In the genomic region with DNA sequence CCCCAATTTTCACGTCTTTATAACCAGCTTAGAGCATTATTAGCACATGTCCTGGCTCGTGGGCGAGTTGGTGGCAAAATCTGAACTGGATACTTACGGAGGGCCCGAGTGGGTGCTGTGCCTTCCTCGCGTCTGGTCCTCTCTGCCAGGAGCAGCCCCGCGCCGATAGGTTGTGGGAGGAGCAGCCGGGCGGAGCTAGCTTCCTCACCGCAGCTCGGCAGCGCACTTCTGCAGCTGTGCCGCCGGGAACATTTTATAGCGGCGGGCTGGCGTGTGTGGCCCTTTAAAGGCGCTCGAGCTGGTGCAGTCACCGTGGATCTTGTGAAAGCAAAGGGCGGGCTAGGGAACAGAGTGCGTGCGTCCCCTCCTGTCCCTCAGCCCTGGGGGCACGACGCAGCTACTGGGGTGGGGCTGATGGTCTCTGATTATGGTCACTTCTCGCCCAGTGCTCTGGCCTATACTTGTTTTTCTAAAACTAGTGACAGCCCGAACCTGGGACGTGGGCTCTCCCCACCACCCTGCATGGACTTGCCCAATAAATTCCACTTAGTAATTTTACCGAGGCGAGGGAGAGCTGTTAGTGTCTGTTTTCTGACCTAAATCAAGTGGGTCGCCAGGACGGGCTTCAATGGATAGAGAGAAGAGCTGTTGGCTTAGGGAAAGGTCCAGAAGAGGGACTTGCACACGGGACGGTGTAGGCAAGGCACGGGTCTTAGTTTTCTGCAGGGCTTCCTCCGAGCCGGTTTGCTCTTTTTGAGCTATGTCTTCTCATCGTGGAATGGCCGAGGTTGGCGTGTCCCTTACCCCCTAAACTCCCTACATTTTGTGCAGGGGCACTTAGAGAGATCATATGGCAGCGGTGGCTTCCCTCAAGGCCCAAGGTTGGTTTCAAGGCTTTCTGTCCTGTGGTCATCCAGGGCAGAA, we compare ENCODE assay signal across 8 mouse cellular contexts. TPM values are rescaled to one million over a fixed set of nuclear protein-coding genes. Genes with fewer than 3 reads are reported as not detected.
DNase-seq lines count a peak whose midpoint lies in the region; ATAC-seq lines count a peak whose summit lies in the region.

A gene (minus strand): TSS at position 245 of the 924 bp plus-strand sequence.

- no peaks in the 10 kb centered on the region for H3K36me3 ChIP-seq in hindbrain, embryonic 13.5 days

- peak; percentile 45 for DNase-seq in NIH3T3 (ENCODE audit: low read depth)
- peak; percentile 45 for DNase-seq in cerebellum, adult 8-10 months
- peak; percentile 43 to 58 for DNase-seq in frontal cortex, postnatal 10 days (ENCODE audit: low spot score in 2 of 2)
- peak; percentile 42 to 44 for DNase-seq in layer of hippocampus, postnatal 36 days
- DNase-seq in lung, postnatal 14 days: peak; percentile 46
- DNase-seq in retina, postnatal 7 days (ENCODE audit: low read depth, low spot score): peak; percentile 59
- peak; percentile 14 to 25 for DNase-seq in urinary bladder, postnatal 36 days (ENCODE audit: low spot score in 2 of 2)

- ATAC-seq in hindbrain, embryonic 13.5 days (ENCODE audit: low FRiP score): peak; percentile 96

- H3K27ac ChIP-seq in hindbrain, embryonic 13.5 days: peak within 1 kb of the TSS; percentile 58; the same call in 1 of the 2 replicates

- peaks cover 12% of the 10 kb centered on the region for H3K4me1 ChIP-seq in hindbrain, embryonic 13.5 days (replicated peaks)

- H3K4me2 ChIP-seq in hindbrain, embryonic 13.5 days: peak within 1 kb of the TSS; percentile 84

- peak within 1 kb of the TSS; percentile 68 for H3K9ac ChIP-seq in hindbrain, embryonic 13.5 days

- peaks cover 72% of the 10 kb centered on the region for H3K27me3 ChIP-seq in hindbrain, embryonic 13.5 days

- peak within 1 kb of the TSS; percentile 57 for H3K4me3 ChIP-seq in hindbrain, embryonic 13.5 days

- 11% methylated on average over 44 of the region's 44 CpGs for WGBS in hindbrain, embryonic 13.5 days

- no peaks in the 10 kb centered on the region for H3K9me3 ChIP-seq in hindbrain, embryonic 13.5 days

RNA-seq across cellular contexts. Expression of the gene that starts here (rescaled TPM):
- 10.1 and 10.8 TPM in 2 replicates for polyA plus RNA-seq in hindbrain, embryonic 13.5 days (2015; fragmentation: Nextera tagmentation; extraction: Ambion mirVana)
- 1 to 10 TPM; 1.1 to 2.0 TPM for total RNA-seq in layer of hippocampus, postnatal 36 days (2021)

Comparison
In these comparisons a context has a peak if more than half of its experiments do, and no peak if none do; other contexts are left out.
1. Peak in every context shown above with its lines: DNase-seq, ATAC-seq, H3K4me3 ChIP-seq and H3K27ac ChIP-seq.